Mouse (Mus musculus): ENCODE measurements around the gene Med12. TPM values are rescaled to one million over a fixed set of nuclear protein-coding genes. Genes with fewer than 3 reads are reported as not detected.
"Not testable (repeated sequence)": the region's sequence is repeated elsewhere in the genome, so short reads cannot be mapped to it uniquely, and the experiment has no call there.

The Med12 gene
- polyA plus RNA-seq, 1 experiment from 2014 or later, result 38.0 TPM

DNA sequence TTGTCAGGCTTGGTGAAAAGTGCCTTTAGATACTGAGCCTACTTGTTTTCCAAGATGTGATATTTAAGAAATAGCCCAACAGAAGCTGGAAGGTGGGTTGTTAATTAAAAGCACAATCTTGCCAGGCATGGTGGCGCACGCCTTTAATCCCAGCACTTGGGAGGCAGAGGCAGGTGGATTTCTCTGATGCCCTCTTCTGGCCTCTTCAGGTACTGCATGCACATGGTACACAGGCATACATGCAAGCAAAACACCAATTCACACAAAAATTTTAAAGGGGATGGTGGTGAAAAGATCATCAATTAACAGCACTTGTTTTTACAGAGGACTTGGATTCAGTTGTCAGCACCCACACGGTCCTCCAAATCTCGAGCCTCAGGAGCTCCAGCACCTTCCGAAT is 60.8 kb downstream of the Med12 start:
- H3K36me3 ChIP-seq (ENCODE audit: control insufficient read depth, insufficient read depth, low read length), result no peaks in the 10 kb centered on the region
- 91% methylated on average over 5 of the region's 5 CpGs for WGBS
- no peak overlapping the region for H3K27ac ChIP-seq (replicated peaks; ENCODE audit: low read depth, low read length)
- no peaks in the 10 kb centered on the region for H3K4me1 ChIP-seq (ENCODE audit: control insufficient read depth, insufficient read depth, low read length)
- no peak overlapping the region for H3K4me3 ChIP-seq (ENCODE audit: low read depth, low read length)
- no peaks in the 10 kb centered on the region for H3K9me3 ChIP-seq (ENCODE audit: control insufficient read depth, low read length)
- DNase-seq (ENCODE audit: low spot score) (no peak), ATAC-seq (ENCODE audit: low read depth) (no peak)
- no peak overlapping the region for H3K4me2 ChIP-seq (ENCODE audit: low read depth, low read length)
- no peaks in the 10 kb centered on the region; the same call in 1 of the 2 replicates for H3K27me3 ChIP-seq (replicated peaks; ENCODE audit: control insufficient read depth, insufficient read depth, low read length)
- H3K9ac ChIP-seq (ENCODE audit: low read depth, low read length), result no peak overlapping the region

DNA sequence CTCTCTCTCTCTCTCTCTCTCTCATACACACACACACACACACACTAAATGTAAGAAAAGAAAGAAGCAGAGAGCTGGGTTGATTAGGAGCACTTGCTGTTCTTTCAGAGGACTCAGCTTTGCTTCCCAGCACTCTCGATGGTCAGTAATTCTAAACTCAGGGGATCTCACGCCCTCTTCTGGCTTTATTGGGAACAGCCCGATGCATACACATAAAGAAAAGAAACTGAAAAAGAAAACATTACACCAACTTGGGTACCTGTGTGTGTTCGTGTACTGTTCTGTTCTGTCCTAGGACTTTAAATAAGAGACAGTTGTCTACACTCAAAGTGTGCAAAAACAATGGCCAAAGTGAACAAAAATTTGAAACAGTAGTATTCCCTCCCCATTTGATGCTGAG is 64.8 kb downstream of the Med12 start:
- no peaks in the 10 kb centered on the region for H3K36me3 ChIP-seq (ENCODE audit: control insufficient read depth, insufficient read depth, low read length)
- no peak overlapping the region for H3K9ac ChIP-seq (ENCODE audit: low read depth, low read length)
- no peak for DNase-seq (ENCODE audit: low spot score)
- no peak for ATAC-seq (ENCODE audit: low read depth)
- H3K4me1 ChIP-seq (ENCODE audit: control insufficient read depth, insufficient read depth, low read length), result no peaks in the 10 kb centered on the region
- no peak overlapping the region for H3K4me2 ChIP-seq (ENCODE audit: low read depth, low read length)
- H3K9me3 ChIP-seq (ENCODE audit: control insufficient read depth, low read length), result no peaks in the 10 kb centered on the region
- no peak overlapping the region for H3K27ac ChIP-seq (replicated peaks; ENCODE audit: low read depth, low read length)
- no peak overlapping the region for H3K4me3 ChIP-seq (ENCODE audit: low read depth, low read length)
- peaks cover 3% of the 10 kb centered on the region; the same call in 1 of the 2 replicates for H3K27me3 ChIP-seq (replicated peaks; ENCODE audit: control insufficient read depth, insufficient read depth, low read length)
- WGBS, result 46% methylated on average over 4 of the region's 4 CpGs

DNA sequence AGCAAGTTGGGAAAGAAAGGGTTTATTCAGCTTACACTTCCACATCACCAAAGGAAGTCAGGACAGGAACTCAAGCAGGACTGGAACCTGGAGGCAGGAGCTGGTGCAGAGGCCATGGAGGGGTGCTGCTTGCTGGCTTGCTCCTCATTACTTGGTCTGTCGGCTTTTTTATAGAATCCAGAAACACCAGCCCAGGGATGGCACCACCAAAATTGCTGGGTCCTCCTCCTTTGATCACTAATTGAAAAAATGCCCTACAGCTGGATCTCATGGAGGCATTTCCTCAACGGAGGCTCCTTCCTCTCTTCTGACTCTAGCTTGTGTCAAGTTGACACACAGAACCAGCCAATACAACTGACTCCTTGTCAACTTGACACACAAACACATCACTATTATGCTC is 69.0 kb downstream of the Med12 start:
- not testable (repeated sequence) for DNase-seq (ENCODE audit: low spot score); H3K27me3 ChIP-seq (replicated peaks; ENCODE audit: control insufficient read depth, insufficient read depth, low read length); H3K4me1 ChIP-seq (ENCODE audit: control insufficient read depth, insufficient read depth, low read length); H3K4me2 ChIP-seq (ENCODE audit: low read depth, low read length); ATAC-seq (ENCODE audit: low read depth); H3K9ac ChIP-seq (ENCODE audit: low read depth, low read length); H3K36me3 ChIP-seq (ENCODE audit: control insufficient read depth, insufficient read depth, low read length); H3K9me3 ChIP-seq (ENCODE audit: control insufficient read depth, low read length); H3K27ac ChIP-seq (replicated peaks; ENCODE audit: low read depth, low read length); H3K4me3 ChIP-seq (ENCODE audit: low read depth, low read length)
- WGBS, result 43% methylated on average over 2 of the region's 2 CpGs

DNA sequence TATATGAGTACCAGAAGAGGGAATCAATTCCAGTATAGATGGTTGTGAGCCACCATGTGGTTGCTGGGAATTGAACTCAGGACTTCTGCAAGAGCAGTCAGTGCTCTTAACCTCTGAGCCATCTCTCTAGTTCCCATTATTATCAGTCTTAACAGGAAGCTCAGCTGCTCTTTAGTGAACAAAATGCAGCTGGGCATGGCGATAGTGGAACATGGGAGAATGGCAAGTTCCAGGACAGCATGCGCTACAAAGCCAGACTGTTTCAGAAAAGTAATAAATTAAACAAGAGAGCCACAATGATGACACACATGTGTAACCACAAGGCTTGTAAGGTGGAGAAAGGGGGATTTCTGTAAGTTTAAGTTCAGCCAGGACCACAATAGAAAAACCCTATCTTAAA is 71.6 kb downstream of the Med12 start:
- H3K27ac ChIP-seq (replicated peaks; ENCODE audit: low read depth, low read length), result no peak overlapping the region
- ATAC-seq (ENCODE audit: low read depth), result no peak
- H3K9me3 ChIP-seq (ENCODE audit: control insufficient read depth, low read length), result no peaks in the 10 kb centered on the region
- peaks cover 3% of the 10 kb centered on the region; the same call in 1 of the 2 replicates for H3K27me3 ChIP-seq (replicated peaks; ENCODE audit: control insufficient read depth, insufficient read depth, low read length)
- no peak overlapping the region for H3K4me2 ChIP-seq (ENCODE audit: low read depth, low read length)
- H3K4me3 ChIP-seq (ENCODE audit: low read depth, low read length), result no peak overlapping the region
- H3K9ac ChIP-seq (ENCODE audit: low read depth, low read length), result no peak overlapping the region
- H3K36me3 ChIP-seq (ENCODE audit: control insufficient read depth, insufficient read depth, low read length), result no peaks in the 10 kb centered on the region
- no peak for DNase-seq (ENCODE audit: low spot score)
- no peaks in the 10 kb centered on the region for H3K4me1 ChIP-seq (ENCODE audit: control insufficient read depth, insufficient read depth, low read length)
- 89% methylated on average over 2 of the region's 2 CpGs for WGBS

DNA sequence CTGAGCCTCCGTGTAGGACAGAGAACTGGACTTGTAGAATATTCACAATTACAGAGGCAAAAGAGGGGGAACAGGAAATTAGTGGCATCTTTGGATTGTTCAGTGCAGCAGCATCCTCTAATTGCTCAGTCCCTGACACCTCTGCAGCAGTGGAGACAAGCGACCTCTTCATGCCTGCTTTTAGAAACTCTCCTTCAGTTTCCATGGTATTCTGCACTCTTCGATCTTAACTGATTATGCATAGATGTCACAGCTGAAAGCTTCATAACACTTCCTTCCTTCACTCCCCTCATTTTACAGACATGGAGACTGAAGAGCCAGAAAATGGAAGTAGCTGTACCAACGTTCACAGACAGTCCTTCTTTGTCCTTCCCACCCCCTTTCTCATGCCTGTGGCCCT is 72.6 kb downstream of the Med12 start:
- DNase-seq (ENCODE audit: low spot score) (no peak), ATAC-seq (ENCODE audit: low read depth) (no peak)
- Histone ChIP-seq H3K4me1 (ENCODE audit: control insufficient read depth, insufficient read depth, low read length) (no peaks in the 10 kb centered on the region), H3K9ac (ENCODE audit: low read depth, low read length) (no peak overlapping the region), H3K9me3 (ENCODE audit: control insufficient read depth, low read length) (no peaks in the 10 kb centered on the region), H3K4me3 (ENCODE audit: low read depth, low read length) (no peak overlapping the region), H3K27ac (replicated peaks; ENCODE audit: low read depth, low read length) (no peak overlapping the region), H3K27me3 (replicated peaks; ENCODE audit: control insufficient read depth, insufficient read depth, low read length) (no peaks in the 10 kb centered on the region), H3K4me2 (ENCODE audit: low read depth, low read length) (no peak overlapping the region), H3K36me3 (ENCODE audit: control insufficient read depth, insufficient read depth, low read length) (no peaks in the 10 kb centered on the region)
- 54% methylated on average over 4 of the region's 4 CpGs for WGBS

Other genes starting within 250 kb of the Med12 start
- 0.08 and 0.38 TPM in 2 replicates for gene Tex11, start 214.4 kb upstream of the Med12 start, polyA plus RNA-seq (2014; fragmentation: Nextera tagmentation; extraction: Ambion mirVana)
- gene Slc7a3, start 188.0 kb upstream of the Med12 start, polyA plus RNA-seq (2014; fragmentation: Nextera tagmentation; extraction: Ambion mirVana), result 1.5 and 1.7 TPM in 2 replicates
- 42.1 and 46.8 TPM in 2 replicates for gene Snx12, start 51.5 kb upstream of the Med12 start, polyA plus RNA-seq (2014; fragmentation: Nextera tagmentation; extraction: Ambion mirVana)
- 4.6 and 4.9 TPM in 2 replicates for gene Foxo4, start 19.5 kb upstream of the Med12 start, polyA plus RNA-seq (2014; fragmentation: Nextera tagmentation; extraction: Ambion mirVana)
- not detected in 2 replicates for gene Gm614, start 10.0 kb upstream of the Med12 start, polyA plus RNA-seq (2014; fragmentation: Nextera tagmentation; extraction: Ambion mirVana)
- gene Il2rg, start 5.8 kb upstream of the Med12 start, polyA plus RNA-seq (2014; fragmentation: Nextera tagmentation; extraction: Ambion mirVana), result 12.6 and 14.5 TPM in 2 replicates
- gene Gm20489, start 5.0 kb upstream of the Med12 start, polyA plus RNA-seq (2014; fragmentation: Nextera tagmentation; extraction: Ambion mirVana), result not detected in 2 replicates
- gene Nlgn3, start 25.1 kb downstream of the Med12 start, polyA plus RNA-seq (2014; fragmentation: Nextera tagmentation; extraction: Ambion mirVana), result 13.9 and 18.8 TPM in 2 replicates
- 0.48 and 0.51 TPM in 2 replicates for gene Gjb1, start 102.3 kb downstream of the Med12 start, polyA plus RNA-seq (2014; fragmentation: Nextera tagmentation; extraction: Ambion mirVana)
- 27.1 and 30.1 TPM in 2 replicates for gene Zmym3, start 146.8 kb downstream of the Med12 start, polyA plus RNA-seq (2014; fragmentation: Nextera tagmentation; extraction: Ambion mirVana)
- 328 and 365 TPM in 2 replicates for gene Nono, start 155.3 kb downstream of the Med12 start, polyA plus RNA-seq (2014; fragmentation: Nextera tagmentation; extraction: Ambion mirVana)
- gene Itgb1bp2, start 175.1 kb downstream of the Med12 start, polyA plus RNA-seq (2014; fragmentation: Nextera tagmentation; extraction: Ambion mirVana), result 110 and 157 TPM in 2 replicates